Mouse (Mus musculus): Measurements from ENCODE around the gene Clspn.

The Clspn gene

GRCm38 (mm10) chr4:126636330-126636729, 79.6 kb downstream of the Clspn start:
- in situ Hi-C loops (cut with MboI, MseI) = no loop called here

GRCm38 (mm10) chr4:126637446-126637845, 80.7 kb downstream of the Clspn start:
- in situ Hi-C loops (cut with MboI, MseI) = no loop called here

GRCm38 (mm10) chr4:126639339-126639738, 82.6 kb downstream of the Clspn start:
- in situ Hi-C loops (cut with MboI, MseI) = no loop called here

- in situ Hi-C loops (cut with MboI, MseI) = no loop called here
These were observed 85.2 kb downstream of the Clspn start for GRCm38 (mm10) chr4:126641901-126642300.
